ENCODE assay signal across 8 mouse cellular contexts in genomic region chr17:34972069-34972749, GRCm38 (mm10). TPM values are rescaled to one million over a fixed set of nuclear protein-coding genes. Genes with fewer than 3 reads are reported as not detected.
A peak's percentile ranks its signal among the peaks of the same experiment; 100 is the strongest.
DNase-seq lines count a peak whose midpoint lies in the region; ATAC-seq and TF ChIP-seq lines count a peak whose summit lies in the region.
"Not testable (repeated sequence)": the region's sequence is repeated elsewhere in the genome, so short reads cannot be mapped to it uniquely, and the experiment has no call there.

Gene Hspa1a (minus strand): TSS chr17:34972156.
Gene Hspa1l (plus strand): TSS chr17:34972703.

- not testable (repeated sequence) for TF ChIP-seq CTCF in gastrocnemius, adult 2 months (IDR thresholded peaks at IDR 0.05); testis, adult 2 months (IDR thresholded peaks at IDR 0.05; ENCODE audit: control insufficient read depth, insufficient read depth, insufficient replicate concordance, low read depth, low read length)

- WGBS in hindbrain, embryonic 14.5 days, result under 1% methylated on average over 26 of the region's 33 CpGs
- 2% methylated on average over 33 of the region's 33 CpGs for WGBS in lung, embryonic 15.5 days
- under 1% methylated on average over 27 of the region's 33 CpGs for WGBS in neural tube, embryonic 14.5 days

- peak within 1 kb of the TSS; percentile 88 for H3K4me2 ChIP-seq in hindbrain, embryonic 14.5 days (replicated peaks)
- H3K4me2 ChIP-seq in lung, embryonic 15.5 days, result peak within 1 kb of the TSS; percentile 86
- H3K4me2 ChIP-seq in neural tube, embryonic 14.5 days (ENCODE audit: low read depth, low read length), result peak within 1 kb of the TSS; percentile 73

- H3K27ac ChIP-seq in gastrocnemius, adult 2 months, result peak within 1 kb of the TSS; percentile 94
- H3K27ac ChIP-seq in hindbrain, embryonic 14.5 days; neural tube, embryonic 14.5 days (ENCODE audit: low read depth, low read length): not testable (repeated sequence)
- peak within 1 kb of the TSS; percentile 61; the same call in 1 of the 2 replicates for H3K27ac ChIP-seq in lung, embryonic 15.5 days
- H3K27ac ChIP-seq in testis, adult 2 months (ENCODE audit: control insufficient read depth, insufficient read depth, low read depth, low read length), result peak within 1 kb of the TSS; percentile 86

- H3K9me3 ChIP-seq in hindbrain, embryonic 14.5 days (ENCODE audit: control insufficient read depth, low read length); lung, embryonic 15.5 days; neural tube, embryonic 14.5 days (ENCODE audit: control insufficient read depth, low read length): not testable (repeated sequence)

- peak; percentile 93 for ATAC-seq in hindbrain, embryonic 14.5 days (ENCODE audit: low FRiP score)
- ATAC-seq in lung, embryonic 15.5 days (ENCODE audit: borderline replicate concordance, extremely low read depth, low FRiP score, low TSS enrichment), result peak; percentile 94
- ATAC-seq in neural tube, embryonic 14.5 days (ENCODE audit: low read depth), result peak; percentile 95

- TF ChIP-seq POLR2A in testis, adult 2 months (IDR thresholded peaks at IDR 0.05; ENCODE audit: control insufficient read depth, low read depth, low read length), result peak; percentile 42; the same call in 1 of the 2 replicates

- H3K9ac ChIP-seq in hindbrain, embryonic 14.5 days, result peak within 1 kb of the TSS; percentile 5; the same call in 1 of the 2 replicates
- H3K9ac ChIP-seq in lung, embryonic 15.5 days, result peak within 1 kb of the TSS; percentile 34
- H3K9ac ChIP-seq in neural tube, embryonic 14.5 days (replicated peaks; ENCODE audit: low read depth, low read length), result not testable (repeated sequence)

- not testable (repeated sequence) for H3K4me1 ChIP-seq in hindbrain, embryonic 14.5 days (replicated peaks; ENCODE audit: control insufficient read depth, insufficient read depth, low read length); lung, embryonic 15.5 days; neural tube, embryonic 14.5 days (ENCODE audit: control insufficient read depth, insufficient read depth, low read length); testis, adult 2 months (ENCODE audit: control insufficient read depth, insufficient read depth, low read length)

- not testable (repeated sequence) for H3K36me3 ChIP-seq in hindbrain, embryonic 14.5 days (replicated peaks; ENCODE audit: control insufficient read depth, insufficient read depth); lung, embryonic 15.5 days; neural tube, embryonic 14.5 days (ENCODE audit: control insufficient read depth, insufficient read depth, low read length); testis, adult 2 months (ENCODE audit: control insufficient read depth, insufficient read depth, low read length)

- H3K4me3 ChIP-seq in gastrocnemius, adult 2 months, result peak within 1 kb of the TSS; percentile 74
- H3K4me3 ChIP-seq in hindbrain, embryonic 14.5 days (replicated peaks; ENCODE audit: low read length), result peak within 1 kb of the TSS; percentile 34
- H3K4me3 ChIP-seq in lung, embryonic 15.5 days, result peak within 1 kb of the TSS; percentile 44
- peak within 1 kb of the TSS; percentile 35 for H3K4me3 ChIP-seq in neural tube, embryonic 14.5 days (ENCODE audit: low read depth, low read length)
- peak within 1 kb of the TSS; percentile 91 for H3K4me3 ChIP-seq in testis, adult 2 months (ENCODE audit: control insufficient read depth, low read depth, low read length)

- peaks cover 27% of the 10 kb centered on the region for H3K27me3 ChIP-seq in hindbrain, embryonic 14.5 days (ENCODE audit: control insufficient read depth, insufficient read depth, low read length)
- H3K27me3 ChIP-seq in lung, embryonic 15.5 days, result peaks cover 26% of the 10 kb centered on the region
- peaks cover 12% of the 10 kb centered on the region for H3K27me3 ChIP-seq in neural tube, embryonic 14.5 days (ENCODE audit: control insufficient read depth, insufficient read depth, low read length)
- not testable (repeated sequence) for H3K27me3 ChIP-seq in testis, adult 2 months (ENCODE audit: control insufficient read depth, insufficient read depth, low read length)

- intact Hi-C loops in gastrocnemius, adult 2 months (cut with DNase I), result not testable (repeated sequence)

- DNase-seq in T-cell, adult 2 months (ENCODE audit: low spot score), result peak; percentile 65
- DNase-seq in embryo, embryonic 10 days (ENCODE audit: low spot score), result peak; percentile 82
- peak; percentile 92 for DNase-seq in gastrocnemius, adult 2 months
- peak; percentile 61 for DNase-seq in hindbrain, embryonic 14.5 days (ENCODE audit: low spot score)
- peak; percentile 68 to 77 for DNase-seq in layer of hippocampus, postnatal 14 days (ENCODE audit: low spot score in 2 of 2)

RNA-seq across cellular contexts. Expression of gene Hspa1a, which starts in this region (rescaled TPM):
- total RNA-seq in gastrocnemius, adult 2 months (2021), result 10 to 100 TPM in 1 of 2 experiments, 1 to 10 TPM in 1; 6.8 to 14.1 TPM
- 7.5 and 11.6 TPM in 2 replicates for polyA plus RNA-seq in hindbrain, embryonic 14.5 days (2014; fragmentation: Nextera tagmentation; extraction: Ambion mirVana)
- 10 to 100 TPM; 12.4 to 13.1 TPM for total RNA-seq in layer of hippocampus, postnatal 14 days (2021)
- polyA plus RNA-seq in lung, embryonic 15.5 days (2015; fragmentation: Nextera tagmentation; extraction: Ambion mirVana), result 3.4 and 3.8 TPM in 2 replicates
- 7.0 and 7.6 TPM in 2 replicates for polyA plus RNA-seq in neural tube, embryonic 14.5 days (2014; fragmentation: Nextera tagmentation; extraction: Ambion mirVana)
- 4.4 and 5.5 TPM in 2 replicates for polyA plus RNA-seq in testis, adult 2 months (2012; rRNA removed)

RNA-seq across cellular contexts. Expression of gene Hspa1l, which starts in this region (rescaled TPM):
- total RNA-seq in gastrocnemius, adult 2 months (2021), result 10 to 100 TPM; 14.9 to 31.2 TPM
- 1.9 TPM in 2 replicates for polyA plus RNA-seq in hindbrain, embryonic 14.5 days (2014; fragmentation: Nextera tagmentation; extraction: Ambion mirVana)
- under 1 TPM; 0.38 to 0.44 TPM for total RNA-seq in layer of hippocampus, postnatal 14 days (2021)
- polyA plus RNA-seq in lung, embryonic 15.5 days (2015; fragmentation: Nextera tagmentation; extraction: Ambion mirVana), result 0.45 and 0.79 TPM in 2 replicates
- polyA plus RNA-seq in neural tube, embryonic 14.5 days (2014; fragmentation: Nextera tagmentation; extraction: Ambion mirVana), result 1.6 and 2.8 TPM in 2 replicates
- 718 and 731 TPM in 2 replicates for polyA plus RNA-seq in testis, adult 2 months (2012; rRNA removed)

Comparison
In these comparisons a context has a peak if more than half of its experiments do, and no peak if none do; other contexts are left out.
1. RNA of gene Hspa1l (total RNA-seq): 14.9 to 31.2 TPM in gastrocnemius, adult 2 months; 0.38 to 0.44 TPM in layer of hippocampus, postnatal 14 days; every median in the first group is over 10 times any median in the second.
2. RNA of gene Hspa1l (polyA plus RNA-seq): 718 to 731 TPM in testis, adult 2 months; 1.9 TPM in hindbrain, embryonic 14.5 days, 1.6 to 2.8 TPM in neural tube, embryonic 14.5 days and 0.45 to 0.79 TPM in lung, embryonic 15.5 days; every median in the first group is over 100 times any median in the second.
3. H3K4me3 ChIP-seq: peak in every context shown above with its lines; median percentile 91 in testis, adult 2 months; 74 in gastrocnemius, adult 2 months; 44 in lung, embryonic 15.5 days; 35 in neural tube, embryonic 14.5 days; 34 in hindbrain, embryonic 14.5 days.
4. Peak in every context shown above with its lines, with median percentiles within 50 percentile points of each other: DNase-seq, ATAC-seq and H3K4me2 ChIP-seq.